Mouse (Mus musculus) spleen, adult 2 months (tissue): ENCODE measurements around the gene Pdgfa.

Experiments used
- CTCF ChIP-seq: fragments of 200-500 bp; IDR thresholded peaks from 2 replicates; pipeline ENCODE4 v1.5.1; 2011; ENCODE audit warnings: mild to moderate bottlenecking, inconsistent platforms; ENCODE audit not compliant: insufficient read depth, insufficient read length, insufficient replicate concordance; ENCODE audit errors: extremely low read depth
- POLR2A ChIP-seq: fragments of 200-500 bp; IDR thresholded peaks from 2 replicates; pipeline ENCODE4 v1.6.1; 2011; ENCODE audit warnings: low read depth, low read length, inconsistent platforms

GRCm38 (mm10) chr5:139035171-139035570 is 38.0 kb upstream of the Pdgfa start:
- TF ChIP-seq CTCF (no peak), POLR2A (no peak)
